Mouse (Mus musculus) liver, adult 2 months (tissue): ENCODE data around the gene Saxo1. TPM values are rescaled to one million over a fixed set of nuclear protein-coding genes. Genes with fewer than 3 reads are reported as not detected.

ENCODE experiments used
- DNase-seq: peaks from one replicate; pipeline ENCODE4 v3.0.0-alpha.2; 2011; ENCODE audit warnings: low read depth, low spot score; ENCODE audit errors: extremely low read depth
- H3K27ac ChIP-seq: fragments of 200-500 bp; replicated peaks from 2 replicates; pipeline ENCODE4 v1.5.1; 2012; ENCODE audit warnings: low read depth, mild to moderate bottlenecking, control low read depth, inconsistent platforms, low read length; ENCODE audit not compliant: insufficient read depth
- H3K27me3 ChIP-seq: fragments of 200-500 bp; 2 replicates; pipeline ENCODE4 v1.6.1; 2012; ENCODE audit warnings: mild to moderate bottlenecking, moderate library complexity, low read length, inconsistent platforms; ENCODE audit not compliant: control insufficient read depth, insufficient read depth
- H3K36me3 ChIP-seq: fragments of 200-500 bp; 2 replicates; pipeline ENCODE4 v1.6.1; 2012; ENCODE audit warnings: low read length, inconsistent platforms; ENCODE audit not compliant: control insufficient read depth, insufficient read depth
- H3K4me1 ChIP-seq: fragments of 200-500 bp; 2 replicates; pipeline ENCODE4 v1.6.1; 2011; ENCODE audit warnings: low read length; ENCODE audit not compliant: control insufficient read depth, insufficient read depth
- H3K4me3 ChIP-seq: fragments of 200-500 bp; 2 replicates; pipeline ENCODE4 v1.5.1; 2011; ENCODE audit warnings: low read depth, mild to moderate bottlenecking, control low read depth, low read length, moderate library complexity; ENCODE audit not compliant: insufficient read depth
- H3K79me2 ChIP-seq: fragments of 200-500 bp; 2 replicates; pipeline ENCODE4 v1.6.1; 2012; ENCODE audit warnings: inconsistent platforms, mild to moderate bottlenecking, low read length, moderate library complexity; ENCODE audit not compliant: control insufficient read depth, insufficient read depth
- H3K9ac ChIP-seq: fragments of 200-500 bp; 2 replicates; pipeline ENCODE4 v1.6.1; 2012; ENCODE audit warnings: low read depth, mild to moderate bottlenecking, control low read depth, inconsistent platforms, low read length
- CTCF ChIP-seq: fragments of 200-500 bp; IDR thresholded peaks from 2 replicates; pipeline ENCODE4 v1.5.1; 2011; ENCODE audit warnings: low read depth, low read length, control low read depth
- POLR2A ChIP-seq: fragments of 200-500 bp; IDR thresholded peaks from 2 replicates; pipeline ENCODE4 v1.6.1; 2011; ENCODE audit warnings: low read length, control low read depth; ENCODE audit not compliant: insufficient read depth; ENCODE audit errors: extremely low read depth
- WGBS: fragments of 180-500 bp; shearing (Covaris S2); methylation state at CpG from one replicate; pipeline ENCODE4 v1.1.7; 2018; 5-methylcytosine and 5-hydroxymethylcytosine counted together
- polyA plus RNA-seq: library from polyadenylated mRNA; depleted of rRNA; stranded (reverse); fragments of >200 nt; gene quantifications from 2 replicates; pipeline ENCODE4 v1.2.3, GENCODE M21; 2012
- total RNA-seq: library from RNA; depleted of rRNA; stranded (reverse); fragments of >200 nt; gene quantifications from 2 replicates; pipeline ENCODE4 v1.2.3, GENCODE M21; 2014

Saxo1 gene
- total and polyA plus RNA-seq, 2 experiments: not detected

GRCm38 (mm10) chr4:86489128-86489527, 69.0 kb downstream of the Saxo1 start:
- no peaks in the 10 kb centered on the region for H3K79me2 ChIP-seq
- no peaks in the 10 kb centered on the region for H3K4me1 ChIP-seq
- no peak overlapping the region for H3K4me3 ChIP-seq
- H3K27me3 ChIP-seq: no peaks in the 10 kb centered on the region
- no peak overlapping the region for H3K9ac ChIP-seq
- 86% methylated on average over 5 of the region's 5 CpGs for WGBS
- DNase-seq: no peak
- TF ChIP-seq POLR2A (no peak), CTCF (no peak)
- H3K27ac ChIP-seq: no peak overlapping the region
- no peaks in the 10 kb centered on the region for H3K36me3 ChIP-seq

- H3K27me3 ChIP-seq: no peaks in the 10 kb centered on the region
- no peak overlapping the region for H3K27ac ChIP-seq
- no peaks in the 10 kb centered on the region for H3K79me2 ChIP-seq
- H3K4me3 ChIP-seq: no peak overlapping the region
- WGBS: 90% methylated on average over 2 of the region's 2 CpGs
- TF ChIP-seq POLR2A (no peak), CTCF (no peak)
- no peaks in the 10 kb centered on the region for H3K36me3 ChIP-seq
- no peaks in the 10 kb centered on the region for H3K4me1 ChIP-seq
- H3K9ac ChIP-seq: no peak overlapping the region
- no peak for DNase-seq
These were observed 71.2 kb downstream of the Saxo1 start for GRCm38 (mm10) chr4:86486901-86487300.

- DNase-seq: no peak
- Histone ChIP-seq H3K79me2 (no peaks in the 10 kb centered on the region), H3K4me3 (no peak overlapping the region), H3K27me3 (no peaks in the 10 kb centered on the region), H3K4me1 (no peaks in the 10 kb centered on the region), H3K9ac (no peak overlapping the region), H3K36me3 (no peaks in the 10 kb centered on the region), H3K27ac (no peak overlapping the region)
- WGBS: 88% methylated on average over 4 of the region's 4 CpGs
- TF ChIP-seq POLR2A: no peak
- TF ChIP-seq CTCF: no peak
These were observed 71.6 kb downstream of the Saxo1 start for GRCm38 (mm10) chr4:86486491-86486890.

- Histone ChIP-seq H3K9ac (no peak overlapping the region), H3K27me3 (no peaks in the 10 kb centered on the region), H3K27ac (no peak overlapping the region), H3K4me1 (no peaks in the 10 kb centered on the region), H3K79me2 (no peaks in the 10 kb centered on the region), H3K36me3 (no peaks in the 10 kb centered on the region), H3K4me3 (no peak overlapping the region)
- no peak for DNase-seq
- WGBS: 81% methylated on average over 6 of the region's 6 CpGs
- no peak for TF ChIP-seq CTCF
- no peak for TF ChIP-seq POLR2A
These were observed 73.1 kb downstream of the Saxo1 start for GRCm38 (mm10) chr4:86485052-86485451.

- 82% methylated on average over 8 of the region's 8 CpGs for WGBS
- DNase-seq: no peak
- H3K79me2 ChIP-seq: no peaks in the 10 kb centered on the region
- H3K9ac ChIP-seq: no peak overlapping the region
- no peaks in the 10 kb centered on the region for H3K27me3 ChIP-seq
- H3K4me1 ChIP-seq: no peaks in the 10 kb centered on the region
- H3K36me3 ChIP-seq: no peaks in the 10 kb centered on the region
- no peak overlapping the region for H3K27ac ChIP-seq
- no peak for TF ChIP-seq CTCF
- TF ChIP-seq POLR2A: no peak
- H3K4me3 ChIP-seq: no peak overlapping the region
These were observed 74.4 kb downstream of the Saxo1 start for GRCm38 (mm10) chr4:86483686-86484085.

- no peak overlapping the region for H3K4me3 ChIP-seq
- 95% methylated on average over 6 of the region's 6 CpGs for WGBS
- no peaks in the 10 kb centered on the region for H3K79me2 ChIP-seq
- DNase-seq: no peak
- no peaks in the 10 kb centered on the region for H3K36me3 ChIP-seq
- no peak overlapping the region for H3K27ac ChIP-seq
- no peak for TF ChIP-seq CTCF
- no peak for TF ChIP-seq POLR2A
- no peaks in the 10 kb centered on the region for H3K4me1 ChIP-seq
- no peak overlapping the region for H3K9ac ChIP-seq
- no peaks in the 10 kb centered on the region for H3K27me3 ChIP-seq
These were observed 75.0 kb downstream of the Saxo1 start for GRCm38 (mm10) chr4:86483013-86483615.
